Mouse (Mus musculus) brain, embryonic 18.5 days (tissue): ENCODE results near the gene Sycp2.
A peak's percentile ranks its signal among the peaks of the same experiment; 100 is the strongest.

Experiments used
- DNase-seq: peaks from one replicate; pipeline ENCODE4 v3.0.0-alpha.2; 2012; ENCODE audit warnings: low read depth, low spot score

The Sycp2 gene

DNA sequence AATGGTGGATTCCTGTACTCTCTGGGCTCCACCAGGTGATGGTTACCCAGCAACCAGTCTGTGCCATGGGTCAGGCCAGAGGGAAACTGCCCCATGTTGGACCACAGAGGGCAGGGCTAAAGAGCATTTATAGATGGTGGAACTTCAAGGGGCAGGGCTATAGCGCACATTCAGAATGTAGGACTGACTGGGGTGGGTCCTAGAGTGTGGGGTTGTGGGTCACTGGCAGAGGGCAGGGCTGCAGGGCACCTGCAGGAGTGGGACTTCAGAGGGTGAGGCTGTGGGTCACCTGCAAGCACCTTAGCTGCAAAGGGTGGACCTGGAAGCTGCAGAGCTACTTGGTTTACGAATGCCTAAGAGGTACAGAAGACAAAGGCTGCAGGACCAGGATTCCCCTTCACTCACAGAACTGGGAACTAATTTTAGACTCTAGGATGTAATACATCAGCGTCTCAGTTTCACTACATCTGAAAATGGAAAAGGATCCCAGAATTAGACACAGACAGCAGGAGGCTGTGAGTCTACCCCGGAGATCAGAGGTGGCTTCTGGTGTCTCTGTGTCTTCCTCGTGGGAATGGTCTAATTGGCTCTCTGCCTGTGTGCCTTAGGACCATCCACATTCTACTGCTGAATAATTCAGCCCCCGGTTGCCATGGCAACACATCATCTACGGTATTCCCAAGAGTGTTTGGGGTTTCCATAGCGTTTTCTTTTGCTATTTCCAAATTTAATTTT lies 103.9 kb downstream of the Sycp2 start:
- peak; percentile 79 for DNase-seq
